Mouse (Mus musculus) heart, embryonic 11.5 days (tissue): Measurements from ENCODE around the gene Rfx2. TPM values are rescaled to one million over a fixed set of nuclear protein-coding genes. Genes with fewer than 3 reads are reported as not detected.

Source experiments
- ATAC-seq: fragments of 200-750 bp; cut with Nextera tagmentation; replicated peaks from 2 replicates; pipeline ENCODE4 v1.8.0; 2017; ENCODE audit warnings: moderate library complexity; ENCODE audit not compliant: insufficient number of reproducible peaks, low FRiP score, low TSS enrichment
- H3K27ac ChIP-seq: fragments of 300-500 bp; sonication (generic); 2 replicates; pipeline ENCODE4 v1.5.1; 2014; ENCODE audit warnings: mild to moderate bottlenecking, low read depth, low read length
- H3K27me3 ChIP-seq: fragments of 300-500 bp; sonication (generic); 2 replicates; pipeline ENCODE4 v1.6.1; 2014; ENCODE audit warnings: mild to moderate bottlenecking, low read length, mixed read lengths; ENCODE audit not compliant: control insufficient read depth, insufficient read depth
- H3K36me3 ChIP-seq: fragments of 300-500 bp; sonication (generic); 2 replicates; pipeline ENCODE4 v1.6.1; 2014; ENCODE audit warnings: mild to moderate bottlenecking, low read length, moderate library complexity, mixed read lengths; ENCODE audit not compliant: control insufficient read depth, insufficient read depth
- H3K4me1 ChIP-seq: fragments of 300-500 bp; sonication (generic); 2 replicates; pipeline ENCODE4 v1.6.1; 2014; ENCODE audit warnings: low read length; ENCODE audit not compliant: control insufficient read depth, insufficient read depth
- H3K4me2 ChIP-seq: fragments of 300-500 bp; sonication (generic); 2 replicates; pipeline ENCODE4 v1.6.1; 2014; ENCODE audit warnings: mild to moderate bottlenecking, moderate library complexity
- H3K4me3 ChIP-seq: fragments of 300-500 bp; sonication (generic); 2 replicates; pipeline ENCODE4 v1.5.1; 2014; ENCODE audit warnings: low read depth, low read length
- H3K9ac ChIP-seq: fragments of 300-500 bp; sonication (generic); 2 replicates; pipeline ENCODE4 v1.6.1; 2014; ENCODE audit warnings: mild to moderate bottlenecking, low read depth, low read length, moderate library complexity
- H3K9me3 ChIP-seq: fragments of 300-500 bp; sonication (generic); replicated peaks from 2 replicates; pipeline ENCODE4 v1.6.1; 2016; ENCODE audit warnings: low read length; ENCODE audit not compliant: control insufficient read depth
- WGBS: fragments of 180-500 bp; shearing (Covaris S2); extraction: QIAGEN DNeasy Blood & Tissue Kit; methylation state at CpG from one replicate; pipeline ENCODE4 v1.1.7; 2014; ENCODE audit not compliant: insufficient replicate concordance; 5-methylcytosine and 5-hydroxymethylcytosine counted together
- polyA plus RNA-seq: library from polyadenylated mRNA; unstranded; fragments of >200 nt; fragmentation: Nextera tagmentation; extraction: Ambion mirVana; gene quantifications from 2 replicates; pipeline ENCODE4 v1.2.1, GENCODE M21; 2014

Rfx2 gene
- polyA plus RNA-seq, 1 experiment from 2014 or later, result 3.3 TPM

GRCm38 (mm10) chr17:56751404-56752072, 79.3 kb downstream of the Rfx2 start:
- peak overlapping the region; percentile 62 for H3K4me2 ChIP-seq
- H3K4me1 ChIP-seq, result no peaks in the 10 kb centered on the region; the same call in 1 of the 2 replicates
- WGBS, result 17% methylated on average over 71 of the region's 71 CpGs
- H3K4me3 ChIP-seq, result peak overlapping the region; percentile 36
- no peaks in the 10 kb centered on the region for H3K36me3 ChIP-seq
- peak overlapping the region; percentile 60; the same call in 1 of the 2 replicates for H3K9ac ChIP-seq
- no peak overlapping the region for H3K27ac ChIP-seq
- H3K9me3 ChIP-seq, result no peaks in the 10 kb centered on the region
- peaks cover 69% of the 10 kb centered on the region for H3K27me3 ChIP-seq
- ATAC-seq, result peak; percentile 70

- Histone ChIP-seq H3K9me3 (no peaks in the 10 kb centered on the region), H3K36me3 (no peaks in the 10 kb centered on the region), H3K27ac (no peak overlapping the region), H3K4me1 (no peaks in the 10 kb centered on the region), H3K9ac (no peak overlapping the region), H3K4me3 (no peak overlapping the region), H3K4me2 (no peak overlapping the region), H3K27me3 (peaks cover 3% of the 10 kb centered on the region; the same call in 1 of the 2 replicates)
- no peak for ATAC-seq
- 41% methylated on average over 5 of the region's 5 CpGs for WGBS
These were observed 86.6 kb downstream of the Rfx2 start for GRCm38 (mm10) chr17:56744173-56744572.

GRCm38 (mm10) chr17:56740788-56741160, 90.0 kb downstream of the Rfx2 start:
- Histone ChIP-seq H3K9ac (no peak overlapping the region), H3K27ac (no peak overlapping the region), H3K4me3 (no peak overlapping the region), H3K36me3 (no peaks in the 10 kb centered on the region), H3K4me1 (no peaks in the 10 kb centered on the region), H3K4me2 (no peak overlapping the region), H3K27me3 (no peaks in the 10 kb centered on the region), H3K9me3 (no peaks in the 10 kb centered on the region)
- 58% methylated on average over 17 of the region's 17 CpGs for WGBS
- no peak for ATAC-seq

GRCm38 (mm10) chr17:56740118-56740787, 90.6 kb downstream of the Rfx2 start:
- WGBS, result 56% methylated on average over 17 of the region's 17 CpGs
- no peak overlapping the region for H3K4me2 ChIP-seq
- ATAC-seq, result no peak; the same call in 1 of the 2 replicates

GRCm38 (mm10) chr17:56738221-56738620, 92.6 kb downstream of the Rfx2 start:
- no peak for ATAC-seq
- 73% methylated on average over 10 of the region's 10 CpGs for WGBS

More at GRCm38 (mm10) chr17:56740118-56740787, 90.6 kb downstream of the Rfx2 start:
- Histone ChIP-seq H3K9ac (no peak overlapping the region), H3K4me1 (no peaks in the 10 kb centered on the region), H3K4me3 (no peak overlapping the region), H3K9me3 (no peaks in the 10 kb centered on the region), H3K27me3 (no peaks in the 10 kb centered on the region), H3K27ac (no peak overlapping the region), H3K36me3 (no peaks in the 10 kb centered on the region)

GRCm38 (mm10) chr17:56736534-56736933, 94.3 kb downstream of the Rfx2 start:
- WGBS, result 34% methylated on average over 8 of the region's 8 CpGs

More at GRCm38 (mm10) chr17:56738221-56738620, 92.6 kb downstream of the Rfx2 start:
- H3K9me3 ChIP-seq, result no peaks in the 10 kb centered on the region
- H3K4me2 ChIP-seq, result no peak overlapping the region
- H3K27me3 ChIP-seq, result 0 out of 2 replicates have a peak, but pooled peaks cover 7% of the 10 kb centered on the region
- no peak overlapping the region for H3K4me3 ChIP-seq
- no peak overlapping the region for H3K9ac ChIP-seq
- H3K27ac ChIP-seq, result no peak overlapping the region
- no peaks in the 10 kb centered on the region for H3K4me1 ChIP-seq
- H3K36me3 ChIP-seq, result no peaks in the 10 kb centered on the region

GRCm38 (mm10) chr17:56729656-56730055, 101.2 kb downstream of the Rfx2 start:
- no peak overlapping the region for H3K27ac ChIP-seq
- H3K36me3 ChIP-seq, result no peaks in the 10 kb centered on the region
- 64% methylated on average over 2 of the region's 2 CpGs for WGBS
- no peak for ATAC-seq
- no peak overlapping the region for H3K9ac ChIP-seq
- H3K4me3 ChIP-seq, result no peak overlapping the region
- no peak overlapping the region for H3K4me2 ChIP-seq
- H3K4me1 ChIP-seq, result peaks cover 20% of the 10 kb centered on the region
- no peaks in the 10 kb centered on the region for H3K9me3 ChIP-seq
- H3K27me3 ChIP-seq, result peaks cover 11% of the 10 kb centered on the region; the same call in 1 of the 2 replicates

More at GRCm38 (mm10) chr17:56736534-56736933, 94.3 kb downstream of the Rfx2 start:
- H3K27ac ChIP-seq, result no peak overlapping the region
- no peaks in the 10 kb centered on the region for H3K9me3 ChIP-seq
- no peak overlapping the region for H3K4me2 ChIP-seq
- H3K9ac ChIP-seq, result no peak overlapping the region
- H3K4me3 ChIP-seq, result no peak overlapping the region
- no peaks in the 10 kb centered on the region for H3K36me3 ChIP-seq
- H3K4me1 ChIP-seq, result no peaks in the 10 kb centered on the region
- ATAC-seq, result no peak
- H3K27me3 ChIP-seq, result peaks cover 7% of the 10 kb centered on the region; the same call in 1 of the 2 replicates

GRCm38 (mm10) chr17:56729151-56729550, 101.7 kb downstream of the Rfx2 start:
- H3K9me3 ChIP-seq, result no peaks in the 10 kb centered on the region
- H3K4me3 ChIP-seq, result no peak overlapping the region
- ATAC-seq, result no peak
- peaks cover 11% of the 10 kb centered on the region; the same call in 1 of the 2 replicates for H3K27me3 ChIP-seq
- peaks cover 20% of the 10 kb centered on the region for H3K4me1 ChIP-seq
- no peaks in the 10 kb centered on the region for H3K36me3 ChIP-seq
- H3K27ac ChIP-seq, result no peak overlapping the region
- H3K4me2 ChIP-seq, result no peak overlapping the region
- no peak overlapping the region for H3K9ac ChIP-seq
- 53% methylated on average over 6 of the region's 6 CpGs for WGBS
